Mouse (Mus musculus): Measurements from ENCODE around the gene Aldh1l1. TPM values are rescaled to one million over a fixed set of nuclear protein-coding genes. Genes with fewer than 3 reads are reported as not detected.

Aldh1l1 gene
- polyA plus RNA-seq, 1 experiment from 2014 or later = 7.8 TPM

Other genes starting within 250 kb of the Aldh1l1 start
- gene Vmn1r54, start 240.1 kb upstream of the Aldh1l1 start, polyA plus RNA-seq (2014; fragmentation: Nextera tagmentation; extraction: Ambion mirVana) = not detected in 2 replicates
- not detected in 2 replicates for gene BC048671, start 185.2 kb upstream of the Aldh1l1 start, polyA plus RNA-seq (2014; fragmentation: Nextera tagmentation; extraction: Ambion mirVana)
- gene Chst13, start 161.2 kb upstream of the Aldh1l1 start, polyA plus RNA-seq (2014; fragmentation: Nextera tagmentation; extraction: Ambion mirVana) = 0.28 and 0.46 TPM in 2 replicates
- not detected in 2 replicates for gene Uroc1, start 153.1 kb upstream of the Aldh1l1 start, polyA plus RNA-seq (2014; fragmentation: Nextera tagmentation; extraction: Ambion mirVana)
- 9.7 and 9.9 TPM in 2 replicates for gene Zxdc, start 116.9 kb upstream of the Aldh1l1 start, polyA plus RNA-seq (2014; fragmentation: Nextera tagmentation; extraction: Ambion mirVana)
- 0.46 TPM in 2 replicates for gene Cfap100, start 57.6 kb upstream of the Aldh1l1 start, polyA plus RNA-seq (2014; fragmentation: Nextera tagmentation; extraction: Ambion mirVana)
- gene Klf15, start 23.9 kb upstream of the Aldh1l1 start, polyA plus RNA-seq (2014; fragmentation: Nextera tagmentation; extraction: Ambion mirVana) = 3.0 and 5.1 TPM in 2 replicates
- 5.0 and 5.1 TPM in 2 replicates for gene Slc41a3, start 118.3 kb downstream of the Aldh1l1 start, polyA plus RNA-seq (2014; fragmentation: Nextera tagmentation; extraction: Ambion mirVana)

All from intestine, embryonic 14.5 days (tissue).